Mouse (Mus musculus) heart, postnatal 14 days (tissue): ENCODE data around the gene Mpv17l. TPM values are rescaled to one million over a fixed set of nuclear protein-coding genes. Genes with fewer than 3 reads are reported as not detected.

Experiments used
- DNase-seq, 2 experiments: peaks; one replicate each; pipeline ENCODE4 v3.0.0; 2021 to 2022
- intact Hi-C: fragments of 180-260 bp; cut with DNase I; formaldehyde crosslinking; loops from one replicate; pipeline ENCODE4 v1.15.1; 2025
- total RNA-seq, 2 experiments: library from RNA; stranded (reverse); gene quantifications; 2 replicates each; pipeline ENCODE4 v1.2.3; 2021

The Mpv17l gene
- total RNA-seq, 2 experiments from 2014 or later, result 0.59 to 0.79 TPM

DNA sequence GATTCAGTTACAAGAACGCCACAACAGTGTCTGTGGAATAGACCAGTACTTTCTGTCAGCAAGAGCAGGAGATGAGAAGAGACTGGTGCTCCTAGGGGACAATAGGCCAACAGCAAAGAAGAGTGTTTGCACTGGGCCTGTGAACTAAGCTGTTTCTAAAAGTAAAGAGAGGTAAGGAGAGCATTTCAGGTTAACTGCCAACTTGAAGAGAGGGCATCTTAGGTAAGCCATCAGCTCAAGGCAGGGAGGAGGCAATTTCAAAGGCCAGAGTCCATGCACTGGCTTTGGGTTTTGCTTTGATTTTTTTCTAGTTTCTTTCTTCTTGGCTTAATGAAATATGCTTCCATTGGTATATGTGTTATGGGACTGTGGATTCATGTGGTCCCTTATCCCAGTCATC lies 91.1 kb downstream of the Mpv17l start:
- intact Hi-C loops, result no loop called here

GRCm38 (mm10) chr16:13994502-13994901 lies 91.5 kb downstream of the Mpv17l start:
- intact Hi-C loops, result no loop called here
- DNase-seq, result no peak

More for the DNA sequence above, 91.1 kb downstream of the Mpv17l start:
- DNase-seq, result no peak

Other genes starting within 250 kb of the Mpv17l start
- gene Parn, start 235.0 kb upstream of the Mpv17l start, total RNA-seq, result 10 to 100 TPM; 13.8 to 14.1 TPM
- gene Bfar, start 231.3 kb upstream of the Mpv17l start, total RNA-seq, result 10 to 100 TPM; 43.0 to 48.4 TPM
- 1 to 10 TPM; 2.5 to 3.8 TPM for gene 3110001I22Rik, start 231.2 kb upstream of the Mpv17l start, total RNA-seq
- not detected for gene Pla2g10, start 172.2 kb upstream of the Mpv17l start, total RNA-seq
- gene Rrn3, start 122.5 kb upstream of the Mpv17l start, total RNA-seq, result 10 to 100 TPM; 35.5 to 36.8 TPM
- gene Ntan1, start 84.3 kb upstream of the Mpv17l start, total RNA-seq, result 10 to 100 TPM; 49.7 to 50.1 TPM
- gene Pdxdc1, start within 50 bp of the Mpv17l start, total RNA-seq, result 10 to 100 TPM; 69.7 to 72.4 TPM
- not detected for gene 2900011O08Rik, start 83.4 kb downstream of the Mpv17l start, total RNA-seq
- not detected for gene Ifitm7, start 83.7 kb downstream of the Mpv17l start, total RNA-seq